Comparison of ENCODE assay signal across 8 mouse cellular contexts in genomic region chr14:120477288-120477981, GRCm38 (mm10). TPM values are rescaled to one million over a fixed set of nuclear protein-coding genes. Genes with fewer than 3 reads are reported as not detected.
DNase-seq lines count a peak whose midpoint lies in the region; ATAC-seq and TF ChIP-seq lines count a peak whose summit lies in the region.

No protein-coding gene starts in this region.

- H3K79me2 ChIP-seq in CH12.LX (replicated peaks; ENCODE audit: control insufficient read depth, extremely low read depth, insufficient read depth, poor library complexity, severe bottlenecking) = no peaks in the 10 kb centered on the region

- H3K27ac ChIP-seq in CH12.LX (ENCODE audit: insufficient read depth, low read depth) = peak overlapping the region; percentile 66
- H3K27ac ChIP-seq in heart, embryonic 14.5 days (replicated peaks in 1 of 2; ENCODE audit: control insufficient read depth in 1 of 2, insufficient read depth in 1 of 2, low read depth in 2 of 2, low read length in 2 of 2) = peak overlapping the region; percentile 90 to 96
- peak overlapping the region; percentile 88 for H3K27ac ChIP-seq in liver, embryonic 13.5 days

- TF ChIP-seq CTCF in CH12.LX (conservative IDR thresholded peaks at IDR 0.05 in 1 of 2, IDR thresholded peaks at IDR 0.05 in 1 of 2; ENCODE audit: low read depth in 2 of 2, low read length in 2 of 2) = no peak

- peak; percentile 99 for DNase-seq in CH12.LX (ENCODE audit: extremely low read depth)
- peak; percentile 71 for DNase-seq in c-Kit-negative CD71-positive TER-119-positive erythroid progenitor cells, embryonic 14.5 days (ENCODE audit: low read depth, low spot score)
- DNase-seq in fibroblast of lung, adult 2 months (ENCODE audit: low read depth) = peak; percentile 99
- peak; percentile 99 for DNase-seq in kidney, postnatal 14 days
- peak; percentile 93 for DNase-seq in liver, embryonic 13.5 days
- DNase-seq in neural tube, embryonic 10.5 days (ENCODE audit: extremely low spot score, low spot score) = peak; percentile 99
- peak; percentile 100 for DNase-seq in telencephalon, adult 2 months (ENCODE audit: low read depth, low spot score)

- peaks cover 0 to 13% of the 10 kb centered on the region in 2 experiments; a peak in 3 of 4 replicates for H3K4me1 ChIP-seq in CH12.LX (ENCODE audit: control insufficient read depth in 1 of 2, insufficient read depth in 2 of 2)
- H3K4me1 ChIP-seq in heart, embryonic 14.5 days (ENCODE audit: control insufficient read depth in 2 of 2, insufficient read depth in 2 of 2, low read length in 2 of 2) = peaks cover 3 to 7% of the 10 kb centered on the region in 2 experiments; a peak in 1 of 4 replicates
- H3K4me1 ChIP-seq in liver, embryonic 13.5 days (replicated peaks) = peaks cover 29% of the 10 kb centered on the region

- peak overlapping the region; percentile 78 to 92 (median 89) for H3K4me3 ChIP-seq in CH12.LX (replicated peaks in 1 of 3; ENCODE audit: low read depth in 2 of 3, low read length in 2 of 3, poor library complexity in 1 of 3)
- H3K4me3 ChIP-seq in heart, embryonic 14.5 days (ENCODE audit: control insufficient read depth in 1 of 2, insufficient read depth in 1 of 2, low read depth in 1 of 2, low read length in 2 of 2) = peak overlapping the region; percentile 70 to 80
- peak overlapping the region; percentile 72 for H3K4me3 ChIP-seq in liver, embryonic 13.5 days (replicated peaks)

- H3K27me3 ChIP-seq in CH12.LX (replicated peaks) = no peaks in the 10 kb centered on the region
- no peaks in the 10 kb centered on the region for H3K27me3 ChIP-seq in heart, embryonic 14.5 days (ENCODE audit: control insufficient read depth, insufficient read depth, low read length)
- peaks cover 14% of the 10 kb centered on the region for H3K27me3 ChIP-seq in liver, embryonic 13.5 days

- TF ChIP-seq POLR2A in CH12.LX (IDR thresholded peaks at IDR 0.05; ENCODE audit: low read depth, low read length) = peak; percentile 81

- H3K4me2 ChIP-seq in CH12.LX (ENCODE audit: insufficient read depth, low read depth, poor library complexity, severe bottlenecking) = peak overlapping the region; percentile 60; the same call in 1 of the 2 replicates
- H3K4me2 ChIP-seq in heart, embryonic 14.5 days (ENCODE audit: low read length) = peak overlapping the region; percentile 73
- peak overlapping the region; percentile 92 for H3K4me2 ChIP-seq in liver, embryonic 13.5 days

- no peak for TF ChIP-seq EP300 in CH12.LX (IDR thresholded peaks at IDR 0.05; ENCODE audit: low read length)

- in situ Hi-C loops in CH12.LX (cut with MboI; ENCODE audit: low pct_ligation_motif_present, low pct_unique_long_range_greater_than_20kb, low sequenced_read_pairs) = no loop called here

- dilution Hi-C loops in CH12.LX (cut with MboI; ENCODE audit: extremely low pct_ligation_motif_present, extremely low pct_unique_long_range_greater_than_20kb, low sequenced_read_pairs) = no loop called here

- under 1% methylated on average over 46 of the region's 46 CpGs for WGBS in heart, embryonic 14.5 days
- WGBS in liver, embryonic 13.5 days (ENCODE audit: insufficient replicate concordance) = under 1% methylated on average over 46 of the region's 46 CpGs

- peak; percentile 95 for ATAC-seq in heart, embryonic 14.5 days (ENCODE audit: insufficient number of reproducible peaks, insufficient read depth, low FRiP score, low read depth)
- peak; percentile 93 for ATAC-seq in liver, embryonic 13.5 days (ENCODE audit: low read depth)

- H3K9me3 ChIP-seq in CH12.LX (replicated peaks; ENCODE audit: low read length) = no peaks in the 10 kb centered on the region
- H3K9me3 ChIP-seq in heart, embryonic 14.5 days (ENCODE audit: control insufficient read depth, low read length) = no peaks in the 10 kb centered on the region
- no peaks in the 10 kb centered on the region for H3K9me3 ChIP-seq in liver, embryonic 13.5 days (replicated peaks)

- peak overlapping the region; percentile 72 for H3K9ac ChIP-seq in CH12.LX (ENCODE audit: insufficient read depth, low read depth)
- peak overlapping the region; percentile 73 for H3K9ac ChIP-seq in heart, embryonic 14.5 days (ENCODE audit: low read length)
- H3K9ac ChIP-seq in liver, embryonic 13.5 days = peak overlapping the region; percentile 70

- TF ChIP-seq RAD21 in CH12.LX (IDR thresholded peaks at IDR 0.05; ENCODE audit: low read depth, low read length) = no peak

- H3K36me3 ChIP-seq in CH12.LX (replicated peaks in 1 of 2; ENCODE audit: control insufficient read depth in 1 of 2, insufficient read depth in 1 of 2, low read length in 1 of 2) = no peaks in the 10 kb centered on the region
- H3K36me3 ChIP-seq in heart, embryonic 14.5 days (ENCODE audit: control insufficient read depth, insufficient read depth, low read length) = peaks cover 6% of the 10 kb centered on the region; the same call in 1 of the 2 replicates
- H3K36me3 ChIP-seq in liver, embryonic 13.5 days = peaks cover 4% of the 10 kb centered on the region; the same call in 1 of the 2 replicates

TF ChIP-seq in CH12.LX, 34 proteins besides CTCF, POLR2A, EP300 and RAD21:
- TF ChIP-seq MAZ (IDR thresholded peaks at IDR 0.05; ENCODE audit: low read depth, low read length) (peak; percentile 93), POLR2AphosphoS2 (IDR thresholded peaks at IDR 0.05; ENCODE audit: low read depth, low read length) (no peak), CHD1 (IDR thresholded peaks at IDR 0.05; ENCODE audit: low read depth, low read length) (no peak), ELF1 (IDR thresholded peaks at IDR 0.05; ENCODE audit: low read depth, low read length) (peak; percentile 63; the same call in 1 of the 2 replicates), MXI1 (IDR thresholded peaks at IDR 0.05; ENCODE audit: low read depth, low read length) (0 out of 2 replicates have a peak, but pooled peaks have one; percentile 19), SMC3 (IDR thresholded peaks at IDR 0.05; ENCODE audit: low read depth, low read length) (no peak), IRF4 (IDR thresholded peaks at IDR 0.05; ENCODE audit: low read depth, low read length) (no peak; the same call in none of the 2 replicates), JUN (IDR thresholded peaks at IDR 0.05; ENCODE audit: insufficient read depth, low read depth, low read length) (no peak), MAX (IDR thresholded peaks at IDR 0.05; ENCODE audit: low read length) (peak; percentile 68), E2F4 (IDR thresholded peaks at IDR 0.05; ENCODE audit: insufficient replicate concordance, low read depth, low read length) (no peak; the same call in 1 of the 2 replicates), ZMIZ1 (IDR thresholded peaks at IDR 0.05; ENCODE audit: low read depth, low read length) (no peak), GABPA (IDR thresholded peaks at IDR 0.05; ENCODE audit: insufficient replicate concordance, low read depth, low read length) (peak; percentile 90), NRF1 (IDR thresholded peaks at IDR 0.05; ENCODE audit: low read depth, low read length) (peak; percentile 93), MEF2A (IDR thresholded peaks at IDR 0.05; ENCODE audit: borderline replicate concordance, low read depth, low read length) (peak; percentile 46), KAT2A (IDR thresholded peaks at IDR 0.05; ENCODE audit: insufficient replicate concordance, low read length) (0 out of 2 replicates have a peak, but pooled peaks have one; percentile 38), ZKSCAN1 (IDR thresholded peaks at IDR 0.05; ENCODE audit: borderline replicate concordance, low read depth, low read length) (no peak), MAFK (IDR thresholded peaks at IDR 0.05; ENCODE audit: insufficient replicate concordance, low read length) (no peak), PAX5 (IDR thresholded peaks at IDR 0.05; ENCODE audit: low read length) (no peak), SIN3A (IDR thresholded peaks at IDR 0.05; ENCODE audit: low read length) (peak; percentile 75), ZNF384 (IDR thresholded peaks at IDR 0.05; ENCODE audit: low read depth, low read length) (no peak), ETS1 (conservative IDR thresholded peaks at IDR 0.05; ENCODE audit: low read depth, low read length) (peak; percentile 49), TBP (conservative IDR thresholded peaks at IDR 0.05; ENCODE audit: low read depth, low read length) (no peak), RCOR1 (conservative IDR thresholded peaks at IDR 0.05; ENCODE audit: low read depth, low read length) (no peak), BHLHE40 (IDR thresholded peaks at IDR 0.05; ENCODE audit: low read depth, low read length) (no peak), TCF12 (IDR thresholded peaks at IDR 0.05; ENCODE audit: low read depth, low read length) (peak; percentile 22; the same call in 1 of the 2 replicates), UBTF (IDR thresholded peaks at IDR 0.05; ENCODE audit: low read depth, low read length) (no peak), MYC (IDR thresholded peaks at IDR 0.05; ENCODE audit: low read depth, low read length) (no peak), JUND (conservative IDR thresholded peaks at IDR 0.05; ENCODE audit: low read depth, low read length) (0 out of 2 replicates have a peak, but pooled peaks have one; percentile 20), ZC3H11A (IDR thresholded peaks at IDR 0.05; ENCODE audit: low read depth, low read length) (no peak), HCFC1 (IDR thresholded peaks at IDR 0.05; ENCODE audit: low read depth, low read length) (peak; percentile 81), USF2 (conservative IDR thresholded peaks at IDR 0.05; ENCODE audit: low read depth, low read length) (no peak), CHD2 (IDR thresholded peaks at IDR 0.05; ENCODE audit: low read length) (peak; percentile 81), NELFE (IDR thresholded peaks at IDR 0.05; ENCODE audit: low read depth, low read length) (peak; percentile 68), USF1 (IDR thresholded peaks at IDR 0.05; ENCODE audit: low read depth, low read length) (no peak)
TF ChIP-seq in CH12.LX: peak in this region for 15.

RNA-seq across cellular contexts. Expression of gene Rap2a, which starts 0.8 kb away (rescaled TPM):
- total RNA-seq in CH12.LX (2012; rRNA removed) (0.84 and 1.4 TPM in 2 replicates), CH12.LX (2014; rRNA removed) (1.3 and 1.5 TPM in 2 replicates)
- polyA plus RNA-seq in CH12.LX (2012; ENCODE audit: insufficient read length, low read depth) = 1.3 and 1.5 TPM in 2 replicates
- polyA plus RNA-seq in heart, embryonic 14.5 days (2014; fragmentation: Nextera tagmentation; extraction: Ambion mirVana) = 14.5 and 14.9 TPM in 2 replicates
- 2.8 and 3.1 TPM in 2 replicates for polyA plus RNA-seq in liver, embryonic 13.5 days (2015; fragmentation: Nextera tagmentation; extraction: Ambion mirVana)

Comparison
In these comparisons a context has a peak if more than half of its experiments do, and no peak if none do; other contexts are left out.
1. Peak in every context shown above with its lines: DNase-seq, ATAC-seq, H3K4me3 ChIP-seq and H3K27ac ChIP-seq.